Mouse (Mus musculus): Measurements from ENCODE around the gene Saa2. TPM values are rescaled to one million over a fixed set of nuclear protein-coding genes. Genes with fewer than 3 reads are reported as not detected.
"Not testable (repeated sequence)": the region's sequence is repeated elsewhere in the genome, so short reads cannot be mapped to it uniquely, and the experiment has no call there.

The Saa2 gene
- polyA plus RNA-seq, 1 experiment from 2014 or later: not detected

DNA sequence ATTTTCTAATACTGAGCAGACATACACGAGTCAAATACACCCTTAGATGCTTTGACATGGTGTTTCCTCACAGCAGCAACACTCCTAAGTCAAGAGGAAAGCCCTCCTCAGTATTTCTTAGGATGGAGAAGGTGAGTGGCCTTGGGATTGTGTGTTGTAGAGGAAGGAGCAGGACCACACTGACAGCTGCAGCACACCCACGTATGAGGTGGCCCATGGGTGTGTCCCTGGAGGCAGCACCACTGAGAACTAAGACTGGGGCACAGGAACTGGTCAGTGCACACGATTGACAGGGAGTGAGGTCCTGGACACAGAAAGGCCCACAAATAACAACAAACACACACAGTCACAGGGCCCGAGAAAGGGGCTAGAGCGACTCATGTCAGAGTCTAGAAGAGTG is 11.5 kb upstream of the Saa2 start:
- not testable (repeated sequence) for H3K9ac ChIP-seq (replicated peaks; ENCODE audit: low read depth, low read length)

DNA sequence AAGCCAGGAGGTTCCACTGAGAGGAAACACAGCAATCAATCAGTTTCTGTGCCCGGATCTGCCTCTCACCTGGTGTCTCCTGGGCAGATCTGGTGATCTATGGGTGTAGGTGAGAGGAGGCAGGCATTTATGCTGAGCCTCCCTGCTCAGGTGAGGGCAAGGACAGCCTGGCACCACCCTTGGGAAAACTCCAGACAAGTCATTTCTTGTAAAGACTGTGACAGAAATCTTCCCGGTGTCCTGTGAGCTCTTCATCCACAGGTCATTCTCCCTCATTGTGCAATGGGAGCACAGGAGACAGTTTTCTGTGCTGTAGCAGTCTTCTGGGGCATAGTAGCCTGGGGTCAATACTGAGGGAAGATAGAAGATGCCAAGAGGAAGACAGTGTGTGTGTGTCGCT is 8.7 kb upstream of the Saa2 start, which contains the start of gene Saa1:
Saa1 (minus strand) TSS at position 101 of the 400 bp plus-strand sequence.
- H3K4me1 ChIP-seq (ENCODE audit: control insufficient read depth, insufficient read depth, low read length); H3K4me2 ChIP-seq (replicated peaks; ENCODE audit: low read depth, low read length); ATAC-seq (ENCODE audit: insufficient number of reproducible peaks, insufficient read depth, low FRiP score, low read depth); H3K27me3 ChIP-seq (ENCODE audit: control insufficient read depth, insufficient read depth, low read length); H3K9ac ChIP-seq (replicated peaks; ENCODE audit: low read depth, low read length); H3K27ac ChIP-seq (ENCODE audit: low read length); H3K4me3 ChIP-seq (ENCODE audit: low read depth, low read length); H3K36me3 ChIP-seq (ENCODE audit: control insufficient read depth, insufficient read depth, low read length); H3K9me3 ChIP-seq (ENCODE audit: control insufficient read depth, low read depth, low read length): not testable (repeated sequence)
- 70% methylated on average over 3 of the region's 3 CpGs for WGBS

More for the DNA sequence above, 11.5 kb upstream of the Saa2 start:
- H3K9me3 ChIP-seq (ENCODE audit: control insufficient read depth, low read depth, low read length); H3K27me3 ChIP-seq (ENCODE audit: control insufficient read depth, insufficient read depth, low read length); H3K36me3 ChIP-seq (ENCODE audit: control insufficient read depth, insufficient read depth, low read length); H3K4me3 ChIP-seq (ENCODE audit: low read depth, low read length); ATAC-seq (ENCODE audit: insufficient number of reproducible peaks, insufficient read depth, low FRiP score, low read depth); H3K4me1 ChIP-seq (ENCODE audit: control insufficient read depth, insufficient read depth, low read length); H3K4me2 ChIP-seq (replicated peaks; ENCODE audit: low read depth, low read length); H3K27ac ChIP-seq (ENCODE audit: low read length): not testable (repeated sequence)
- 70% methylated on average over 5 of the region's 5 CpGs for WGBS

DNA sequence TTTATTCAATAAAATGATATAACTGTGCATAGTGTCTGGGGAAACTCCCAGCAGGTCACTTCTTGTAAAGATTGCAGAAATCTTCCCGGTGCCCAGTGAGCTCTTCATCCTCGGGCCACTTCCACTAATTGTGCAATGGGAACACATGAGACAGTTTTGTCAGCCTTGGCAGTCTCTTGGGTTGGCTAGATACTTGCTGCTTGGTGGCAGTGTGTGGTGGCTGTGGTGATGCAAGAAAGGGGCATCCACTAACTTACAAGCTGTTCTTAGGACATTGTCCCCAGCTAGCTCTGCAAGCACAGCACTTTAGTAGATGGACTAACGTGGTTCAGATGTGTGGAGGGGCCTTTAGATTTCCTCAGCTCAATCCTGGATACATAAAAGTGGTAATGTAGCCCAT is 5.8 kb upstream of the Saa2 start:
- Histone ChIP-seq H3K27ac (ENCODE audit: low read length) (no peak overlapping the region), H3K27me3 (ENCODE audit: control insufficient read depth, insufficient read depth, low read length) (no peaks in the 10 kb centered on the region), H3K9me3 (ENCODE audit: control insufficient read depth, low read depth, low read length) (no peaks in the 10 kb centered on the region), H3K4me2 (replicated peaks; ENCODE audit: low read depth, low read length) (no peak overlapping the region), H3K4me1 (ENCODE audit: control insufficient read depth, insufficient read depth, low read length) (no peaks in the 10 kb centered on the region), H3K36me3 (ENCODE audit: control insufficient read depth, insufficient read depth, low read length) (no peaks in the 10 kb centered on the region), H3K4me3 (ENCODE audit: low read depth, low read length) (no peak overlapping the region), H3K9ac (replicated peaks; ENCODE audit: low read depth, low read length) (no peak overlapping the region)
- ATAC-seq (ENCODE audit: insufficient number of reproducible peaks, insufficient read depth, low FRiP score, low read depth): no peak
- 85% methylated on average over 3 of the region's 3 CpGs for WGBS

DNA sequence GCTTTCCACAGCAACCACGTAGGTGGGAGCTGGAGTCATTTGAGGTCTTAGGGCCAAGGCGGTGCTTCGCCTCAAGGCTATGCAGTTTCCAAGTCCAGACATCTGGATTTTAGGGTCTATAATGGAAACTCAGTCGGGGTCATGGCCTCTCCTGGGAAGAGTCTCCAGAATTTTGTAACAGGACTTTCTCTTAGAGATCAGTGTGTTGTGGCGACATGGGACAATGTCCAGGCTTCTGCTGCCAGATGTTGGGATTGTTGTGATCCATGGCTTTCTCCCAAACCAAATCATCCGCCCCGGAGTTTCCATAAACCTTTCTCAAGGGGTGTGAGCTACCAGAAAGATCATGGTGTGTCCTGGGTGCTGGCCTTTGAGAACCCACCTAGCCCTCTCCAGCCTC is 5.2 kb upstream of the Saa2 start:
- Histone ChIP-seq H3K9ac (replicated peaks; ENCODE audit: low read depth, low read length) (no peak overlapping the region), H3K36me3 (ENCODE audit: control insufficient read depth, insufficient read depth, low read length) (no peaks in the 10 kb centered on the region), H3K9me3 (ENCODE audit: control insufficient read depth, low read depth, low read length) (no peaks in the 10 kb centered on the region), H3K4me2 (replicated peaks; ENCODE audit: low read depth, low read length) (no peak overlapping the region), H3K27ac (ENCODE audit: low read length) (no peak overlapping the region), H3K4me3 (ENCODE audit: low read depth, low read length) (no peak overlapping the region), H3K27me3 (ENCODE audit: control insufficient read depth, insufficient read depth, low read length) (no peaks in the 10 kb centered on the region), H3K4me1 (ENCODE audit: control insufficient read depth, insufficient read depth, low read length) (no peaks in the 10 kb centered on the region)
- ATAC-seq (ENCODE audit: insufficient number of reproducible peaks, insufficient read depth, low FRiP score, low read depth): no peak
- WGBS: 69% methylated on average over 7 of the region's 7 CpGs

DNA sequence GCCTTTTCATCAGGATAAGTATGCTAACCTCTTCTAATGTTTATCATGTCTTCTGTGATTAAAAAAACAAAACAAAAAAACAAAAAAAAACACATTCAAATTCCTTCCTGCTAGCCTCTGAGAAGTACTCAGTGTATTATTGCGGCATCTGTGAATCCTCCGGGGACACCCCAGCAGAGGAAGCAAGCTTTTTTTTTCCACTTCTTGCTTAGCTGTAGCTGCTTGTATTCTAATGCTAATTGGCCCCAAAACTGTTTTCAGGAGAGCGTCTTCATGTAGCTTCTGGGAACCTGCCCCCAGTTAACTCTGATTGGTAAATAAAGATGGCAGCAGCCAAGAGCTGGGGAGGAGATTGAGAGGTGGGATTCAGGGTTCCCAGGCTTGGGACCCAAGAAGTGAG is 3.1 kb upstream of the Saa2 start:
- Histone ChIP-seq H3K27ac (ENCODE audit: low read length) (no peak overlapping the region), H3K4me1 (ENCODE audit: control insufficient read depth, insufficient read depth, low read length) (no peaks in the 10 kb centered on the region), H3K36me3 (ENCODE audit: control insufficient read depth, insufficient read depth, low read length) (no peaks in the 10 kb centered on the region), H3K4me3 (ENCODE audit: low read depth, low read length) (no peak overlapping the region), H3K9me3 (ENCODE audit: control insufficient read depth, low read depth, low read length) (no peaks in the 10 kb centered on the region), H3K4me2 (replicated peaks; ENCODE audit: low read depth, low read length) (no peak overlapping the region), H3K27me3 (ENCODE audit: control insufficient read depth, insufficient read depth, low read length) (no peaks in the 10 kb centered on the region), H3K9ac (replicated peaks; ENCODE audit: low read depth, low read length) (no peak overlapping the region)
- WGBS: 60% methylated on average over 3 of the region's 3 CpGs
- no peak for ATAC-seq (ENCODE audit: insufficient number of reproducible peaks, insufficient read depth, low FRiP score, low read depth)

DNA sequence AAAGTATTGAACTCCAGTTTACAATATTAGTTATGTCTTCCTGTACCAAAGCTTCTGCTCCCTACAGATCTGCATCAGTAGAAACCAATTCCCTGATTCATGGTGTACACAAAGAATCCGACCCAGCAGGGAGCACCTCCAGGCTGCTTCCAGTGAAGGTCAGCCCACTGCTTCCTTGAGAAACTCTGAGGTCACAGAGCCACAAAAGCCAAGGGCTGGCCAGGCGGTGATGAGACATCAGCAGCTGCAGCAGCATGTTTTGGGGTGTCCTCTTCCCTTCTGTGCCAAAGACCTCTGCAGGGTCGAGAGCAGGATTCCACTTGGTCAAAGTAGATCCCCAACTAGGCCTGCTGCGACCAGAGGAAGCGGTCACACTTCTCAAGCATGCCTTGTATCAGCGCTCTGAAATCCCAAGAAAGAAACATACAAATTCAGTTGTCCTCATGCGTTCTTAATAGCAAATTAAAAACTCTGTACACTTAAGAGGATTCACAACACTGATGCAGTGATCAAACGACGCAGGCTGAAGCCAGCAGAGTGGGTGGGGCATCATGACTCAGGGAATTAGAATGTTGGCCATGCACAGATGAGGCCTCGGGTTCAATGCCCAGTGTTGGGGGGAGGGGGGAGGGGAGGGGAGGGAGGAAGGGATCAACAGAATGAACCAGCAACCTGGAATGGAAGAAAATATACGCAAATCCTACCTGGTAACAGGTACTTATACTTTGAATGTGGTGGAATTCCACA is 9.6 kb downstream of the Saa2 start:
- Histone ChIP-seq H3K9me3 (ENCODE audit: control insufficient read depth, low read depth, low read length) (no peaks in the 10 kb centered on the region), H3K9ac (replicated peaks; ENCODE audit: low read depth, low read length) (no peak overlapping the region), H3K4me2 (replicated peaks; ENCODE audit: low read depth, low read length) (no peak overlapping the region), H3K4me1 (ENCODE audit: control insufficient read depth, insufficient read depth, low read length) (no peaks in the 10 kb centered on the region), H3K4me3 (ENCODE audit: low read depth, low read length) (no peak overlapping the region), H3K27me3 (ENCODE audit: control insufficient read depth, insufficient read depth, low read length) (no peaks in the 10 kb centered on the region), H3K36me3 (ENCODE audit: control insufficient read depth, insufficient read depth, low read length) (peaks cover 49% of the 10 kb centered on the region), H3K27ac (ENCODE audit: low read length) (no peak overlapping the region)
- ATAC-seq (ENCODE audit: insufficient number of reproducible peaks, insufficient read depth, low FRiP score, low read depth): no peak
- 77% methylated on average over 11 of the region's 11 CpGs for WGBS

DNA sequence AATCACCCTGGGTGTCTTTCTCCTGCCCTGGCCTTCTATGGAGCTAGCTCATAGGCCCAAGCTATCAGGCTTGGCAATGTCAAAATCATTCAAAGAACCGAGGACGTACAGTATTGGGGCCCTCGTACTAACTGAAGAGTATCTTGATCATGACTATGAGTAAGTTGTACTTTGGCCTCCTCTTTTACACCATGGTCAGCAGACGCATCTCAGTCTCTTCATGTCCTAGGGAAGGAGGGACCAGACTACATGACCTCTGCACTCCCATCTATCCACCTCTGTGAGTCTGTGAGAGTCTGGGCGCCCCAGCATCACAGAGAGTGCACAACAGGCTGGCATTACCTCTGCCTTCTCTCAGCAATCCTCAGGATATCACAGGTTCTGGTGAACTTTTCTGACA is 11.0 kb downstream of the Saa2 start:
- Histone ChIP-seq H3K4me2 (replicated peaks; ENCODE audit: low read depth, low read length) (no peak overlapping the region), H3K4me1 (ENCODE audit: control insufficient read depth, insufficient read depth, low read length) (no peaks in the 10 kb centered on the region), H3K27ac (ENCODE audit: low read length) (no peak overlapping the region), H3K9me3 (ENCODE audit: control insufficient read depth, low read depth, low read length) (no peaks in the 10 kb centered on the region), H3K27me3 (ENCODE audit: control insufficient read depth, insufficient read depth, low read length) (no peaks in the 10 kb centered on the region), H3K36me3 (ENCODE audit: control insufficient read depth, insufficient read depth, low read length) (peaks cover 58% of the 10 kb centered on the region), H3K4me3 (ENCODE audit: low read depth, low read length) (no peak overlapping the region), H3K9ac (replicated peaks; ENCODE audit: low read depth, low read length) (no peak overlapping the region)
- no peak for ATAC-seq (ENCODE audit: insufficient number of reproducible peaks, insufficient read depth, low FRiP score, low read depth)
- 89% methylated on average over 5 of the region's 5 CpGs for WGBS

DNA sequence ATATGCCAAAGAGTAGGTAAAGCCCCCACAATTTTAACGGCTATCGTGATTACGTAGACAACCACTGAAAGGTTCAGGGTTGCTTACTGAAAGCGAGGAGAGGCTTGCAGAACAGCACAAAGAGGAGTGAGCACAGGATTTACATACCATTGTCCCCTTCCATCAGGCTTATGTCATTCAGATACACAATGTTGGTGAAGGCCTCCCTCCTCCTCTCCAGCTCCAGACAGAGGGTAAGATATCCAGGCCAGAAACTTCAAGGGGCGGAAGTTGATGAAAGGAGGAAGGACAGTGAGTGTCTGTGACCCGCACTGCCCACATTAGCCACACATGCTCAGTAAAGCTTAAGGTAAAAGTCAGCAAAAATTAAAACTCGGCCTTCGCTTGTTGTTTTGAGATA is 13.1 kb downstream of the Saa2 start:
- H3K36me3 ChIP-seq (ENCODE audit: control insufficient read depth, insufficient read depth, low read length): peaks cover 67% of the 10 kb centered on the region
- H3K27ac ChIP-seq (ENCODE audit: low read length): no peak overlapping the region
- H3K4me1 ChIP-seq (ENCODE audit: control insufficient read depth, insufficient read depth, low read length): no peaks in the 10 kb centered on the region
- ATAC-seq (ENCODE audit: insufficient number of reproducible peaks, insufficient read depth, low FRiP score, low read depth): no peak
- no peak overlapping the region for H3K4me2 ChIP-seq (replicated peaks; ENCODE audit: low read depth, low read length)
- no peak overlapping the region for H3K9ac ChIP-seq (replicated peaks; ENCODE audit: low read depth, low read length)
- no peak overlapping the region for H3K4me3 ChIP-seq (ENCODE audit: low read depth, low read length)
- WGBS: 93% methylated on average over 8 of the region's 8 CpGs
- H3K9me3 ChIP-seq (ENCODE audit: control insufficient read depth, low read depth, low read length): no peaks in the 10 kb centered on the region
- H3K27me3 ChIP-seq (ENCODE audit: control insufficient read depth, insufficient read depth, low read length): no peaks in the 10 kb centered on the region

DNA sequence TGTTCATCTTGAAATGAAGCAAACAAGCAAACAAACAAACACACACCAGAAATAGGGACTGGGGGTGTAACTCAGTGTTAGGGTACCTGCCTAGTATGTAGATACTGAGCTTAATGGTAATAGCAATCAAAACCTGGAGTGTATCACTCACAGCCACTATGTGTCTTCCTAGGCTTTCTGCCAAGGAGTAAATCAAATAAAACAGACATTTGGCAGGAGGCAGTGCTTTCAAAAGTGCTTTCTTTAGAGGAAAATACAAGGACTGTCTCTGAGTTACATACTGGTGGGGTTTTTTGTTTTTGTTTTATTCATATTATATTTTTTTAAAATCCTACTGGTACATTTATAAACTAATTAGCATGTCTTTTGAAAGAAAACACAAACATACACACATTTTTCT is 15.8 kb downstream of the Saa2 start:
- Histone ChIP-seq H3K4me1 (ENCODE audit: control insufficient read depth, insufficient read depth, low read length) (no peaks in the 10 kb centered on the region), H3K27ac (ENCODE audit: low read length) (no peak overlapping the region), H3K4me3 (ENCODE audit: low read depth, low read length) (no peak overlapping the region), H3K36me3 (ENCODE audit: control insufficient read depth, insufficient read depth, low read length) (peaks cover 59% of the 10 kb centered on the region), H3K4me2 (replicated peaks; ENCODE audit: low read depth, low read length) (no peak overlapping the region), H3K9me3 (ENCODE audit: control insufficient read depth, low read depth, low read length) (no peaks in the 10 kb centered on the region), H3K27me3 (ENCODE audit: control insufficient read depth, insufficient read depth, low read length) (no peaks in the 10 kb centered on the region), H3K9ac (replicated peaks; ENCODE audit: low read depth, low read length) (no peak overlapping the region)
- ATAC-seq (ENCODE audit: insufficient number of reproducible peaks, insufficient read depth, low FRiP score, low read depth): no peak
